Mouse (Mus musculus) regulatory T cell (primary cell): ENCODE results near the gene Phospho2.
"Not testable (repeated sequence)": the region's sequence is repeated elsewhere in the genome, so short reads cannot be mapped to it uniquely, and the experiment has no call there.

Source experiments
- in situ Hi-C: fragments of 300-600 bp; cut with MboI, MseI; formaldehyde crosslinking; loops from one replicate; pipeline ENCODE4 v1.15.1; 2025; ENCODE audit warnings: high pct_unique_total_duplicates

Gene Phospho2

DNA sequence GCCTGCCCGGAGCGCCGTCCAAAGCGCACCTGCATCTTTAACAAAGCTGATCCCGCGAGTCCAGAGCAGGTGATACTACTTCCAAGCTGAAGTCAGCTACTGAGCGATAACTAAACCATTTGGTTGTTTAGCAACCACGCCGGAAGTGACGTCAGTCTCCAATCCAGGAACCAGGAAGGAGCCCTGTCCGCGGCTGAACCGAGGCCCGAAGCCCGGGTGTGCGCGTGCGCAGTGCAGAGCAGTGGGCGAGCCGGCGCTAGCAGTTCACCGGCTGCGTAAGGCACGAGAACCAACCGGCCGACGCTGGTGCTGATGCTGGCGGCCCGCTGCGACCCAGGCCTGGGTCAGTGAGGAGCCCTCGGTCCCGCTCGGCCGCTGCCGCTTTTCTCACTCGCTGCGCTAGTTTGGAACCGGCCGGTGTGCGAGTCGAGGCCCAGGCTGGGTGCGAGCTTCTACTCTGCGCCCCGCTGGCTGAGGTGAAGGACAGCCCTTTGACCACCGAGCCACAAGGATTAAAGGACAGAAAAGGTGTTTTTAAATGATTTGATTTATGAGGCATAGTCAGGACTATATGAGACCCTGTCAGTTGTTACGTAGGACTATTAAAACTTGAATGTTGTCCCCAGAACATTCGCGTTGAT lies at the start of gene Phospho2, which contains the start of gene Ccdc173:
Phospho2 (plus strand) TSS at position 195 of the 641 bp plus-strand sequence.
Ccdc173 (minus strand) TSS at position 147 of the 641 bp plus-strand sequence.
- in situ Hi-C loops: no loop called here

DNA sequence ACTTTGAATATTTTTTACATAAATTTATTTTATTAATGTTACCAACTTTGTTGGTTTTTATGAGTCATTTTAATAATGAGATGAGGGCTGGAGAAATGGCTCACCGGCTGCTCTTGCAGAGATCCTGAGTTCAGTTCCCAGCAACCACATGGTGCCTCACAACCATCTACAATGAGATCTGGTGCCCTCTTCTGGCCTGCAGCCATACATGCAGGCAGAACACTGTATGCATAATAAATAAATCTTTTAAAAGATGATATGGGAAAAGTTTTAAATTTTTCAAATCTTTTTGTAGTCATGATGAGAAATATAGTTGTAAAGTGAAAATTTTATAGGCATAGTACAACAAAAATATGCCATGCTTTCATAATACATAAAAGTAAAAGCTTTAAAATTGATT lies 44.3 kb upstream of the Phospho2 start:
- in situ Hi-C loops: no loop called here

DNA sequence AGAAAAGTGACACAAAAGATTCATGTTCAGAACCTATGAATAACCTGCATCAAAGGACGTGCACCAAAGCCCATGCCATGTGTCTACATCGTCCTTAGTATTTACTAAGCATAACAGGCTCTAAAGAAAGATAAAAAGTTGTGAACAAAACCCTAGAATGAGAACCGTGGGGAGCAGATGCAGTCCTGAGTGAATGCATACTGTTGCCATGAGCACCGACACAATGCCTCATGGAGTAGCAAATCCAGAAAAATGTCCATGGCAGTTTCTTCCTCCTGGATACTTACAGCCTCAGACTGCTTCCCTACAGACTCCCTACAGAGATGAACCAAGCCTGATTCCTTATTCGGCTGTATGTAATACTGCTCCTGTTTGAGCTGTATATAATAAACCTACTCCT lies 28.4 kb upstream of the Phospho2 start:
- in situ Hi-C loops: no loop called here

DNA sequence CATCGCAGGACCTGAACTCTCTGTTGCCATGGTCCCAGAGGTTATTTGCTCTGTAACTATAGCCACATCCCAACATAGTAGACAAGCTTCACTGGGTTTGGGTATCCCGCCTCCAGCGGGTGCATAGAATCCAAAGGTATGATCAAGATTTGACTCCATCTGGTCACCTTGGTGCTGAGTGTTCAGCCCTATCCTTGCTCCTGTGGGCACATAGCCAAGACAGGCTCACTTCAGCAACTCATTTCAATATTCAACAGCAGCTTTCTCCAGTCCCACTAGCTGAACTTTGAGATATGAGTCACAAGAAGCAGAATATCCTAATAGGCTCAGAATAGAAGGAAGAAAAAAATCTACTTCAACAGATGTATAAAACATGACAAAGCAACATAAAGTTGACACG lies 26.1 kb upstream of the Phospho2 start:
- in situ Hi-C loops: no loop called here

DNA sequence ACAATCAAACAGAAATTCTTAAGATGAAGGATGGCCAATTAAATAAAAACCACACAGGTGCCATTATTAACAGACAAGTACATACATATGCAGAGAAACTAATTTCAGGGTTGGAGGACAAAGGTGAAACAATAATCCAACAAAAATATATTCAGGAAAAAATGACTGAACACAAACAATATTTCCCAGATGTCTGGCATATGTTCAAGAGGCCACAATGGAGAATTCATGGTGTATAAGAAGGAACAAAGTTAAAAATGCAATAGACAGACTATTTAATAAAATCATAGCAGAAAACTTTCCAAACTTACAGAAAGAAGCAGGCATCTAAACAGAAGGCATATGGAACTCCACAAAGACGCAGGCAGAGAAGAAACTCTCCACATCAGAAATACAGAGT lies 24.7 kb upstream of the Phospho2 start:
- in situ Hi-C loops: no loop called here

DNA sequence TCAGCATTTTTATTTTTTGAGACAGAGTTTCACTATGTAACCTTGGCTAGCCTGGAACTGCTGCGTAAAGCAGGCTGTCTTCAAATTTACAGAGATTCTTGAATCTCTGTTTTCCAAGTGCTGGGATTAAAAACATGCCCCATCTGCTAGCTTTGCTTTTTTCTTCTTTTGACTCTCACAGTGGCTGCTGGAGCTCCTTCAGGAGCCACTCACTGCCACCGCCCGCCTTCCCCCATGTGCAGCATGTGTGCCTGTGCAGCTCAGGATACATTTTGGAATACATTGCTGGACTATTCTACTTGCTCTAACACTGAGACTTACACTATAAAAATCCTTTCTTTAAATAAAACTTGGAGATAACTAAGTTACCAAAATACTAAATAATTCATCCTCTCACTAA lies 16.1 kb upstream of the Phospho2 start:
- in situ Hi-C loops: no loop called here

DNA sequence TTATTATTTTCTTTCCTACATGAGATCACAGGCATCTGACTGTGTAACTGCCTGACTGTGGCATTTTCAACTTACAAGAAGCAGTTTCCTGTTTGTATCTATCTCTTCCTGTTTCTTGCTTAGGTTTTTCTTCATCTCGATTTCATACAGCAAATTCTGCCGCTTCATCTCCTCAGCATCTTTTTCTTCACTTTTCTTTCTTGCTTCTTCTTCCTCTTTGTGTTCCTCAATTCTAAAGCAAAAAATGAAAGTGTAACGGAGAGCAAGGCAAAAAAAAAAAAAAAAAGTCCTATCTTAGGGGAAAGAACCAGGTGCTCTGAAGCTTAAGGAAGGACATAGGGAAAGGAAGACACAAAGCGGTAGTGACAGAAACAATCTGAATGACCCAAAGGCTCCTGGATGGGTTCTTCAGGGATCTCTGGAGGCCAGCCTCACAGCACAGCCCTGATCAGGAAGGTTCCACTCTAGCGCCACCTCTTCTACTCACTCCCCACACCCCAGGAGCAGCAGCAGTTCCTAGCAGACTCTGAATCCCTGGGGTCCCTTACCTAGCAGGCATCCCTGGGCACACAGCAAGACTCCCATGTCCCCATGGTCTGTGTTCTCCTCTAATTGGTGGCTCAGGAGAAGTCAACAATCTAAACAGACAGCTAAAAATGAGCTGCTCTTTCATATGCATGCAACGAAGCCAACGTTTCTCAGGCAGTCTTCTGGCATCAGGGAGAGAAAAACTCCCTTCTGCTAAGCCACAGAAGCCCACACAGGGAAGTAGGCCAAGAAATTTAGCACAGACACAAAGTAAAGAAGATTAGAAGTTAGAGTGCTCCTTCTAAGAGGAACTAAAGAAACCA lies 11.2 kb upstream of the Phospho2 start:
- in situ Hi-C loops: no loop called here

DNA sequence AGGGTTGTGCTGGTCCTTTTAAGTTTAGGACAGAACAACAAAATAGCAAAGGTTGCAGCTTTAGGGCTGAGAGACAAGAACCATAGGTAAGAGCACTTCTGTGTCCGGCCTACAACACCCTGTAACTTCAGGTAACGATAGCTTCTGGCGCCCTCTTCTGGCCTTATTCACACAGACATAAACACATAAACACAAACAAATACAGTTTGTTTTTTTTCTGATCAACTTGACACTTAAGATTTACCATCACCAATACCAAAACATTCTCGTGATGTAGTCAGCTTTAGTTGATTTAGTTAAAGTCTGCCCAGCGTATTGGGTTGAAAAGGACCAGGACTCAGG lies 10.6 kb upstream of the Phospho2 start:
- in situ Hi-C loops: no loop called here

DNA sequence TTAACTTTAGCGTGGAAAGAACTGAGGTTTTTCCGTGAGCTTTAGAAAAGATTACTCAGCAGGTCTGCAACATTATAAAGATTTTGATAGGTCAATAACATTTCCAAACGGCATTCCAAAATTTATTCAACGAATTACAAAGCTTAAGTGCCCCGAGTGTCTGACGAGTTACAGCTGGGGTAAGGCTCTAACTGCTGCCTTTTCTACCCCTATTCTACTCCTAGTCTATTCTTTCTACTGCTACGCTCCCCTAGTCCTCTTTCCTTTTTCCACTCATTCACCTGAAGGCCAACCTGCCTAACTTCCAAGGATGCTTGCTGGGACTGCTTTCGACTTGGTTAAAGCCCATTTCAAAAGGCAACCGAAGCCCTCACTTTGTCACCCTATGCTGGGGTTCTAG lies 449 bp upstream of the Phospho2 start:
- in situ Hi-C loops: no loop called here

DNA sequence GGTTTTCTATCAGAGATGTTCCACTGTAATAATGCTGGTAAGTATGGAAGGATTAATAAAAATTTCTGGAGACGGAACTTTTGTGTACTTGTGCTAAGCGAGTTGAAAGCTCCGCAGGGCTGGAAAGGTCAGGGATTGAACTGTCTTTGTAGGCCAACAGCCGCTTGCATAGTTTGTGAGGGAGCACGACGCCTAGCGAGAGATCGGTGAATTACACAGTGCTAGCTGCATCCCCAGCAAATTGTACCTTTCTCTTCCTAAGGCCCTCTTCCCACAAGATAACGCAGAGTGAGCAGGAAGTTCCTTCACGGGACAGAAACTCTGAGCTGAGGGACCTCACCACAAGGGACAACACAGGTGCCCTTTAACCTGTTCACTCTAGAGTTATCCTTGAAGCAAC lies 862 bp downstream of the Phospho2 start:
- in situ Hi-C loops: no loop called here

DNA sequence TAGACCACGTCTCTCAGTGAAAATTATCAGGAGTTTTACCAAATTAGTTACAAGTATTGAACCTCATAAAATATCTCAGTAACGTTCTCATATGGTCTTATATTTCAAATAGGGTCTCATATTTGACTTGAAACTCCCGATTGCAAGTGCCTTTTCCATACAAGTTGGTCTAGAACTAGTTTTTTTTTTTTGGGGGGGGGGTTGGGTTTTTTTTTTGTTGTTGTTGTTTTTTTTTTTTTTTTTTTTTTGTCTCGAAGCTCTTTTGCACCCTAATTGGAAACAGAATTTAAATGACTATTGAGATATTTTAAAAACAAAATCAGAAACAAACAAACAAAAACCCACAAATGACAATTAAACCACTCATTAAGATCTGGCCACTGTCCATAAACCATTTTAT lies 1.3 kb downstream of the Phospho2 start:
- in situ Hi-C loops: no loop called here

DNA sequence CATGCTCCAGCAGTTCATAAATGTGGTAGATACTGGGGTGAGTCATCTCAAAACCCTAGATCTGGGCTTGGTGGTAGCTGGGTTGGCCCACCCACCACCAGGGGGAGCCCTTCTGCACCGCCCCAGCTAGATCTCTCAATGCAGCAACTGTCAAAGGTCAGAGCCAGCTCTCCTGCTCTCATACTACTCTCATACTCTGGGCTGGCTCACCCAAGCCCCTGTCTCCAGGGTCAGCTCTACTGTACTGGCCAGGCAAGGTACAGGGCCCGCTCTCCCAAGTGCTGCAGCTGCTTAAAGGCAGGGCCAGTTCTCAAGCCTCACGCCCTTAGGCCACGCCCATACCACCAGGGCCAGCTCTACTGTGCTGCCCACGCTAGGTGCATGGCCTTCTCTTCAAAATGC lies 13.5 kb downstream of the Phospho2 start:
- in situ Hi-C loops: loop anchor here (5.0 kb wide), 1 partner anchor 61 kb away; no protein-coding TSS in a partner anchor

DNA sequence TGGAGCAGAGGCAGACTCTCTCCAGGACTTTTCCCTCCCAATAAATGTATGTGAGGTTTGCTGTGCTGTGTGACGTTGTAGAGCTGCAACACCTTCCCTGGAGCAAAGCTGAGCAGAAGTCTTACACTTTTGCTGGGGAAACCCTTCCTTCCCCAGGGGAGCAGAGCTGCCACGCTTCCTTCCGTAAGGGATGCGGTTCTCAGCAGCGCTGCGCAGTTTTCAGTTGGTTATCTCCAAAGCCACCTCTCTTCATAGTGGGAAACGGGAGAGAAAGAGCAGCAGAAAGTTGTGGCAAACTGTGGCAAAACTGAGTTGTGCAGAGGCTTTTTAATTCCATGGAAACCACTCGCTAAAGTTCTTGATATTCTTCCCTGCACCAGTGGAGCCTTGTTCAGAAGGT lies 14.3 kb downstream of the Phospho2 start:
- in situ Hi-C loops: loop anchor here (5.0 kb wide), 1 partner anchor 61 kb away; no protein-coding TSS in a partner anchor

DNA sequence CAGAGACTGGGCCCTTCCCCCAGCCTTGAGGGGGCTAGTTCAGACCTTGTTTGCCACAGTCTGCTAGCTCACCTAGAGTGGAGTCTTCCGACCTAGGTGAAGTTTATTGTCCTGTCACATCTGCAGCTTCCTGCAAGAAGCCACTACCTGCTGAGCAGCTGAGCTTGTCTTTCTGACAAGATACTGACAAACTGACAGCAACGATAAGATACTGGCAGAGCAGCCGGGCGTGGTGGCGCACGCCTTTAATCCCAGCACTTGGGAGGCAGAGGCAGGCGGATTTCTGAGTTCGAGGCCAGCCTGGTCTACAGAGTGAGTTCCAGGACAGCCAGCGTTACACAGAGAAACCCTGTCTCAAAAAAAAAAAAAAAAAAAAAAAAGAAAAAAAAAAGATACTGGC lies 15.2 kb downstream of the Phospho2 start:
- in situ Hi-C loops: loop anchor here (5.0 kb wide), 1 partner anchor 62 kb away; no protein-coding TSS in a partner anchor

DNA sequence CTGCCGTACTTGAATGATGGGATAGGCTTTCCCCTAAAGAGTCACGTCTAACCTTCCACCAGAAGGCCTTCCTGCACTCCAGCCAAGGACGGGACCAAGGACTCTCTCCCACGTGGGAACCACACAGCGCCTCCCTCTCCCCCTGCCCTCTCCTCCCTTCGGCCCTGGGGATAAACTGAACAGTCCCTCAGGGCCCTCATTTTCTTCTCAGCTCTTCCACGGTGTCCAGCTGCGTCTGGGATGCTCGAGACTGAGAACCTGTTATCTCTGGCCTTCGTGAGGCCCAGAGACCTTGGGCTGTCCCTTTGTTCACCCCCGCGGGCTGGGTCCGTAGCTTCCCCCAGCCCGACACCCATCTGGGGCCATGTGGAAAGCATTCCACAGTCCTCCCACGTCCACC lies 20.7 kb downstream of the Phospho2 start:
- in situ Hi-C loops: no loop called here

DNA sequence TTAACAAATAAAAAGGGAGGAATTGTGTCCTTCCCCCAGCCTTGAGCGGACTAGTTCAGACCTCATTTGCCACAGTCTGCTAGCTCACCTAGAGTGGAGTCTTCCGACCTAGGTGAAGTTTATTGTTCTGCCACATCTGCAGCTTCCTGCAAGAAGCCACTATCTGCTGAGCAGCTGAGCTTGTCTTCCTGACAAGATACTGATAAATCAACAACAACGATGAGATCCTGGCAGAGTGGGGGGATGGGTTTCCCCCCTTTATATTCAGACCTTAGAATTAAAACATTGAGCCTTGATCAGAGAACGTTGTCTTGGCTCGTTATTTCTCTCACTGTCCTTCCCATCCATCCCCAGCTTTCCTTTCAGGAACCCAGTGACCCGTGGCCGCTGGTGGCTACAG lies 21.9 kb downstream of the Phospho2 start:
- in situ Hi-C loops: not testable (repeated sequence)

DNA sequence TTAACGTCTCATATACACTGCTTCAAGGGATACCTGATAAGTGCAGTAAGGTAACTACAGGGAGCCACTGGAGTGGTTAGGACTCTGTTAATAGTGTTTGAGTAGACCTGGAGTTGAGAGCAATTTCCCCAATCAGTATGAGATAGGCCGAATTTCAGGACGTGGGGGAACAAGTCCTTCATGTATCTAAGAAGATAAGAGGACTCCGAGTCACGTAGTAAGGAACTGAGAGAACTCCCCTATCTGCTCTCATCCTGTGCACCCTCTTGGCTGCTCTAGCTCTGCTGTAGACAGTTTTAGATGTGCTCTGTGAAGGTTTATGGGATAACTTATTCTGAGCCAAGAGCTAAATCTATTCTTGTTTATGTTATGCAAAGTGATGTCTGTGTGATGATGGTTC lies 27.2 kb downstream of the Phospho2 start:
- in situ Hi-C loops: no loop called here

DNA sequence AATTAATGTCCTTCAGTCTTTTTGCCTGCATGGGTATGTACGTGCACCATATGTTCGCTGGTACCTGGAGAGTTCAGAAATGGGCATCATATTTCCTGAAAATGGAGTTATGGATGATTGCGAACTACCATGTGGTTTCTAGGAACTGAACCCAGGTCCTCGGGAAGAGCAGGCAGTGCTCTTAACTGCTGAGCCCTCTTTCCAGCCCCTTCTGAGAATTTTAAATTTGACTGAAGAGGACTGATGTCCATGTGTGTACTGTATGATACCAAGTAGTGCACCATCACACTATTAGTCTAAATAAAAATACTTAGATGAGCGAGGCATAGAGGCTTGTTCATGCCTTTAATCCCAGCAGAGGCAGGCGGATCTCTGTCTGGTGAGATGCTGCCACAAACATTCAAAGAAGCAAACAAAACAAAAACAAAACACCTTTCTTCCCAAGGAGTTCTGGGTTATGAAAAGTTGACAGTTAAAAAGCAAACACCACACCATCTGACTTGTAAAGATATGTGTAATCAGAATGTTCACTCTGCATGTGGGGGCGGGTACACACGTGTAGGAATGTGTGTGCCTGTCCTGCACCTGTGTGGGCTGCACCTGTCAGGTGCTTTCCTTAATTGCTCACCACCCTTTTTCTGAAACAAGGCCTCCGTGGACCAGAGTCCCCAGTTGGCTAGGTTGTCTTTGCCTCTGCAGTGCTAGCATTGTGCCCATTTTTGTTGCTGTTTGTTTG lies 29.1 kb downstream of the Phospho2 start:
- in situ Hi-C loops: no loop called here

DNA sequence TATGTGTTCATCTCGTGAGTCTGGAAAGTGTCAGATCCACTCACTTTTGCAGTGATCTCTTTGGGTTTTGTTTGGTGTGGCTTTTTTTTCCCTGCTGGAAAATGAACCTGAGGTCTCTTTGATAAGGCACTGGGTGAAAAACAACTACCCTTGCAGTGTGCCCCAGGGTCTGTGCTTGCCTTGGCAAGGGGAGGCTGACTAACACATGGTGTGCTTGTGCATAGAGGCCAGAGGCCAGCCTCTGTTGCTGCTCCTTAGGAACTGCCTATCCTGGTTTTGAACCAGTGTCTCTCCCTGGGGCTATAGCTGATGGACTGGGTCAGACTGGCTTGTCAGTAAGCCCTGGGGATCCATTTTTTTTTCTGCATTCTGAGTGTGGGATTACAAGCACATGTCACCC lies 30.8 kb downstream of the Phospho2 start:
- in situ Hi-C loops: no loop called here

DNA sequence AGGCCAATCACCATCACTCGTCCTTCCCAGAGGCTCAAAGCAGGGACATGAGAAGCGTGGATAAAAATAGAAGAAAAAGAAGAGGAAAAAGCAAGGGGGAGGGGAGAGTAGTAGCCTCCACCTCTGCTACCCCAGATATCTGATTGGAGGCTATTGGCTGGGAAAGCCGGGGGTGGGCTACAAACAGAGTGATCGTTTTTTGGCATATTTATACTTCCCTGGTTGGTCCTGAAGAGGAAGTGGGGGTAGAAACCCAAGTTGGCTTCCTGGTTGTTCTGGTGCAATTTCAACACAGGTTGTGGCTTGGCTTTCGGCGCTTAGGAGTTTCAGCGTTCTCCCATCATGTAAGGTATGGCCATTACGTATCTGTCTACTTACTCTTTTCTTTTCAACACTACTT lies 32.3 kb downstream of the Phospho2 start, which contains the start of gene Klhl23:
Klhl23 (plus strand) TSS at position 234 of the 400 bp plus-strand sequence.
- in situ Hi-C loops: no loop called here

DNA sequence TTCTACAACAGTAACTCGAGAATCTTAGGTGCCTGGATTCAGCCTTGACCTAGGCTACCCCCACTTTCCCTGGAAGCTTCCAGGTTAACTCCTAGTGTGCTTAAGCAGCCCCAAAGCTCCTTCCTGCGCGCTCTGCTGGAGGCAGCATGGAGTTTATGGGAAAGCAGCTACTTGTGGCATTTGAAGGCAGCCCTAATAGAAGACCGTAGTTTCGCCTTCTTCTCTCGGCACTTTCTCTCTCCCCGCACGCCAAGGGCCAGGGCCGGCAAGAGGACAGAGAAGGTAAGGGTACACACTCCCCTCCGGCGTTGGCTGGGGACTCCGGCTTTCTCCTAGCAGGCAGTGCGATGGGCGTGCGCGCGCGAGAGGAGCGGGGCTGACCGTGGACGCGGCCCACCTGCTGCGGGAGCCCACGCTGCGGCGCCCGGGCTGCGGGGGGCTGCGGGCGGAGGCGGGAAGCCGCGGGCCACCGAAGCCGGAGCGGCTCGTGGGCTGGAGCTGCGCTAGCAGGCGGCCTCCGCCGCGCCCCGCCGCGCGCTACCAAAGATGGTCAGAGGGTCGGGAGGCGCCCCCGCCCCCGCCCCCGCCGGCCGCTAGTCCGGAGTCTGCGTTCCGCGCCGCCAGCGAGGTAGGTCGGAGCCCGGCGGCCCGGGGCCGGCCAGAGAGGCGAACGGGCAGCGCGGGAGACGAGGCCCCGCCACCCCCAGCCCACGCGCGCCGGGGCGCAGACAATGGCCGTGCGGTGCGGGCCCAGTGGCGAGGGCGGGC lies 33.1 kb downstream of the Phospho2 start:
- in situ Hi-C loops: no loop called here
